Mouse (Mus musculus) monocyte, adult 5-6 weeks (primary cell): Measurements from ENCODE around the gene Zcchc24. TPM values are rescaled to one million over a fixed set of nuclear protein-coding genes. Genes with fewer than 3 reads are reported as not detected.
"Not testable (repeated sequence)": the region's sequence is repeated elsewhere in the genome, so short reads cannot be mapped to it uniquely, and the experiment has no call there.

ENCODE experiments used
- ATAC-seq: fragments of 153-309, 156-312 bp; replicated peaks from 2 replicates; pipeline ENCODE4 v1.8.0; 2017; ENCODE audit warnings: mild to moderate bottlenecking; ENCODE audit not compliant: low TSS enrichment, insufficient number of reproducible peaks, severe bottlenecking, poor library complexity, low FRiP score
- total RNA-seq: library from RNA; stranded (forward); fragments of 200-1000, 200-491, 200-594 nt; gene quantifications from 3 replicates; pipeline ENCODE4 v1.2.3, GENCODE M21; 2017

Zcchc24 gene
- total RNA-seq = 10.5 to 11.8 TPM (median 10.9 TPM) in 3 replicates

DNA sequence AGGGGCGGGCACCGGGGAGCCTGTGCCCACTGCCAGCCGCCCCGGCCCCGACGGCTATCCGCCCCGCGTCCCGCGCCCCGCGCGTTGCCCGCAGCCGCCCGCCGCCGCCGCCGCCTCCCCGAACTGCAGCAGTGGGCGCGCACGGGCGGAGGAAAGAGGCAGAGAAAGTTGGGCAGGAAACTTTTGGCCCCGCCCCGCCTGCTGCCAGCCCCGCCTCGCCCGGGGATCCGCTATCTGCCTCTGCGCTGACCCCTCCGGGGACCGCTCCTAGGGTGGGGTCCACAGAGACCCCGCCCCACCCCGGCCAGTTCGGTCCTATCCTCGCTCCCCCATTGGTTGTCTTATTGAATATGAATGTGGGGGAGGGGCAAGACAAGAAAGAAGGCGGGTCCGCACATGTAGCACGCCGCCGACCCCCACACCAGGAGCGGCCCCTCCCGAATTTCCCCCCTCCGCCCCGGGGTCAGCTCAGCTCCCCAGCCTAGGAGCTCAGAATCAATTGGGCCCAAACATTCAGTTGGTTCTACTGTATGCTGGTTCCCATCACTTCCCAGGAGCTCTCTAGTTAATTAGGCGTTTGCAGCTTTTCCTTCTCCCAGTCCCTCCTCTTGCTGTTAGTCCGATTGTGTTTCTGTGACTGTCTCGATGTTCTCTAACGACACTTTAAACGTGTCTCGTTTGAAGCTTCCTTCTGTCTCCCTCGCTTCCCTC lies at the start of gene Zcchc24:
Gene Zcchc24 (minus strand): TSS at position 125 of the 711 bp plus-strand sequence.
- ATAC-seq = peak; percentile 50; the same call in 1 of the 2 replicates

DNA sequence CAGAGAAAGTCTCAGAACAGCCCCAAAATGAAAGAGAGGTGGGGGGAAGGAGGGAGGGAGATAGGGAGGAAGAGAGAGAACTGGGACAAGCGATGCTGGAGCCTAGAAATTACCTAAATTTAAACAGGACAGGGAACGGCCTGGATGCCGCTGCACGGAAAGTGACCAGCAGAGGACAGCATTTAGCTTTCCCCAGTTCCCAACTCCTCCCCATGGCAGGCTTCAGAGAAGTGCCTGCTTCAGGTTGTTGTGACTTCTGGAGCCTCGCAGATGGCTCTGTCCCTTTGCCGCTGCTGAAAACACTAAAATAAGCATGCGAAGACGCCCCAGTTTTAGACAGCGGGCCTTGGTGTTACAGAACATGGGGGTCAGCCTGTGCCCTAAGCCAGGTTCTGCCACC lies 47.6 kb upstream of the Zcchc24 start:
- ATAC-seq = no peak

DNA sequence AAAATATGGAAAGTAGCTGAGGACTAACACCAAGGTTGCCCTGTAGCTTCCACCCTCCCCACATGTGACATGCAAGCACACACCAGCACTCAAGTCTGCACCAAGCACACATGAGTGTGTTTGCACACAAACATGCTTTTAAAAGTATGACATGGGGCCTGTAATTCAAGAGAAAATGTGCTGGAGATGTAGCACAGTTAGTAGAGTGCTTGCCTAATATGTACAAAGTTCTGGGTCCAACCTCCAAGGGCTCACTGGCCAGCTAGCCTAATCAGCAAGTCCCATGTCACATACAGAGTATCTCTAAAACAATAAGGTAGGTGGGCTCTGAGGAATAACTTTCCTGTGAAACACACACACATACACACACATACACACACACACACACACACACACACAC lies 45.3 kb upstream of the Zcchc24 start:
- ATAC-seq = no peak

DNA sequence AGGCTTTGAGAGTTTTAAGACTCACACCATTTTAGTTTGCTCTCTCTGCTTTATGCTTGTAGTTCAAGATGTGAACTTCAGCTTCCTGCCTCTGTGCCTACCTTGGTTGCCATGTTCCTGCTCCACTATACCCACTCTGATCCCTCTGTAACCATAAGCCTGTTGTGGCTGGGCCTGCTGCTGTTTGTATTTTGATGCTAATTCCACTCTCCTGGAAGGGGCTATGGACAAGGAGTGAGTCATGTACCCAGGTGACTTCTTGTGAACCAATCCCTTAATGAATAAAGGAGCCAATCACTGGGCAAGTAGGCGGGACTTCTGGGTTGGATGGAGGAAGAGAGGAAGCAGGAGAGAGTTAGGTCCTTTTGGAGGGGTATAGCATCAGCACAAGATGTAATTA lies 42.2 kb upstream of the Zcchc24 start:
- ATAC-seq = not testable (repeated sequence)

DNA sequence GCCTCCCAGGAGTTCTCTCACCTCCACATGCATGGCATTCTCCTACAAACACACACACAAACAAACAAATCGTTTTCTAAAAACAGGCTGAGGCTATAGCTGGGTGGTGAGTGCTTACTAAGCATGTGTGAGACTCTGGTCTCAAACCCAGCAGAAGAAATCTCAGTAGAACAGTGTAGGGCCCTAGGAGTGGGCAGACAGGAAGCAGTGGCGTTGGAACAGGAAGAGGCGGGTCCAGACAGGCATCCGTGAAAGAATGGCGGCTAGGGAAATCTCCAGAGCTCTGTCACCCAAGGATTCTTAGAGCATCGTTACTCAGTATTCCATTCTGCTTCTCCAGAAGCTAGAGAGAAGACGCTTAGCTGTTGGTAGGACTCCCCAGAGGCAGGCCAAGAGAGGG lies 37.7 kb upstream of the Zcchc24 start:
- ATAC-seq = no peak

DNA sequence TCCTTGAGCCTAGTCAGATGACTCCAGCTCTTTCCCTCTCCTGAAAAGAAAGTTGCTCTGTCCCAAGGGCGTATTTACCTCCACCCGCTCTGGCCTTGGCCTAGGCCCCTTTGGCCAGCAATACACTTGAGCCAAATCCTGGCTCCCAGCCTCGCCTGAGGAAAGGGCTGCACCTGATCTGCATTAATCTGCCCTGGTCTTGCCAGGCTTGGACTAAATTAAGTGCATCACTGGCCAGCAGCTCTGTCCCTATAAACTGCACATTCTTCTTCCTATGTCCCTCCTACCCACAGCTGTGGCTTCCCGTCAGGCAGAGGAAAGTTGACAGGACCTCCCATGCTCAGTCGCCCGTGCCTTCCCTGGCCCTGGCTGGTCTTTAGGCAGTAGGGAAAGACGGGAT lies 37.0 kb upstream of the Zcchc24 start:
- no peak for ATAC-seq

DNA sequence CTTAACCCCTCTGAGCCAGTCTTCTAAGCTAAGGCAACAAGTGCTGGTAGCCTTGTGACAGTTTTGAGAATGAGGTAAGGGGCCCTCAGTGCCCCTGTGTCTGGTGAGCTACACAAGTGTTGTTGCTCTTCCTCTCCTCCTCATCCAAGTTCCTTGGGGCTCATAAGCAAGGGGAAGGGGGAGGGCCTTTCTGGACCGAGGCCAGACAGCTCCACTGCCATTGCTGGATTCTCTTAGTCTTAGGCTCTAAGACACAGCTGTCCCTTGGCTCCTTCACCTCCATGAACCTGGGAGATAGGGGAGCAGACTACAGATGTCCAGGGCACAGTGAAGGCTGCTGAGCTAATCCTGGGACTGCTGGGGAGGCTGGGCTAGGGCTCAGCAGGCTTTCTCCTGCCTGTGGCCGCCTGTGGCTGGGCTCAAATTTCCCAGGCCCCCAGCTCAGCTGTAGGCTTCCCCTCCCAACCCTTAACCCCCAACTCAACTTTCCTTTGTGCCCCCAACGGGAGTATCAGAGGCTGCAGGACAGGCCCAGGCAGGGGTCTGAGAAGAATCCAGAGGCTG lies 34.5 kb upstream of the Zcchc24 start:
- ATAC-seq = no peak

DNA sequence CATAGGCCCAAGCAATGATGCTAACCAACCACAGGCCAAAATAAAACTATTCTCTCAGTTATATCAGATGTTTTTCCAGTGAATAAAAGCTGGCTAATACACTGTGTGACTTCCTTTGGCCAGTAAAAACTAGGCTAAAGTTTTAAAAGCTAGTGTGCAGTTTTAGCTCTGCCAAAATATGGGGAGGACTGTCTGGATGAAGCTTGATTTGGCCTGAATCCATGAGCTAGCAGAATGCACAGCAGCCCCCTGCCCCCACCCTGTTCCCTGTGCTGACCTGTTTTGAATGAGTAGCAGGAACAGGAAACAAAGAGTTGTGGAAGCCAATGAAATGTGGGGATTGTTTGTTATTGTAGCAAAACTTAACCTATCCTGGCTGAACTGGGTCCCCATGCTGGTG lies 33.7 kb upstream of the Zcchc24 start:
- ATAC-seq = no peak

DNA sequence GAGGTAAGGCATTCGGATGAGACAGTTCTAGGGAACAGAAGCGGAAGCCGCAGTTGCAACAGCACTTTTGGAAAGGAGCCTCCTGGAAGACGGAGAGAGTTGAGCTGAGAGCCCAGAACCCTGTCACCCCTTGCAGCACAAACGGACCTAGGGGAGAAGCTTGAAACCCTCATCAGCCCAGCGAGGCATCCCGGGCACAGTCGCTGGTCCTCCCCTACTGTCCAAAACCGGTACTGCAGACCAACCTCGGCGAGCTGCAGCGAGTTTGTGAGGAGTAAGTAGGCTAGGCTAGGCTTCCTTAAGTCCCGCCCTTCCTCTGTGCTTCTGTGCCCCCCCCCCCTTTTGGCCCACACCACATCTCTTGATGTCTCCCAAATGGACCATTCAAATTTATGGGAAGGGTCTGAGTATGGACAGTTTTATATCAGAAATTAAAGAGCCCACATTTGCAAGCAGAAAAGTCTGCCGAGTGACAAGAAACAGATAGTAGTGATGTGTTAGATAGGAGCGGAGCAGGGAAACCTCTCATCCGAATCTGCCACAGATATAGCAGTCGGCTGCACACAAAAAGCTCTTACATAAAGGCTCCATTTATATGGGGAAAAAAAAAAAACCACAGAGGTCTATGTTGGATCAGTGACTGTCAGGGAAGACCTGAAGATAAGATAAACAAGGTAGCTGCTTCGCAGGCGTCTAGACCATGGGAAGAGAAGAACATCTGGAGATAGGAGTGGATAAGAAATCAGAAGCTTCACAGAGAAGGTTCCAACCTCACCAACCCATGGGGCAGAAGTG lies 31.5 kb upstream of the Zcchc24 start:
- ATAC-seq = peak; percentile 95

DNA sequence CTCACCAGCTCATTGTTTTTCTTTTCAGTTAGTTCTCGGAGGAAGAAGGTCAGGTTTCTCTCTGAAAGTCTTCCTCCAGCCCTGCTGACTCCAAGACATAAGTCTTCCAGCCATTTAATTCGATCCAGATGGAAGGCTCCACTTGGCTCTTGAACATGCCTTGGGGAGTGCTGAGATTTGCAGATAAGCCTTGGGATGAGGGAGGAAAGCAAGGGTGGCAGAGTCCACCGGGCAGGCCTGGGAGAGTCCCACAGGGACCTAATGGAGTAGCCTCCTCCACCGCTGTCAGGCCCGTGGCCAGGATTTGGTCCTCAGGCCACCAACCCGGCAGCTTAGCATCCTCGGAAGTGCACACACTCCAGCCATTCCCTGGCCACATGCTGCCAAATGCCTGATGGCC lies 27.8 kb upstream of the Zcchc24 start:
- no peak for ATAC-seq

DNA sequence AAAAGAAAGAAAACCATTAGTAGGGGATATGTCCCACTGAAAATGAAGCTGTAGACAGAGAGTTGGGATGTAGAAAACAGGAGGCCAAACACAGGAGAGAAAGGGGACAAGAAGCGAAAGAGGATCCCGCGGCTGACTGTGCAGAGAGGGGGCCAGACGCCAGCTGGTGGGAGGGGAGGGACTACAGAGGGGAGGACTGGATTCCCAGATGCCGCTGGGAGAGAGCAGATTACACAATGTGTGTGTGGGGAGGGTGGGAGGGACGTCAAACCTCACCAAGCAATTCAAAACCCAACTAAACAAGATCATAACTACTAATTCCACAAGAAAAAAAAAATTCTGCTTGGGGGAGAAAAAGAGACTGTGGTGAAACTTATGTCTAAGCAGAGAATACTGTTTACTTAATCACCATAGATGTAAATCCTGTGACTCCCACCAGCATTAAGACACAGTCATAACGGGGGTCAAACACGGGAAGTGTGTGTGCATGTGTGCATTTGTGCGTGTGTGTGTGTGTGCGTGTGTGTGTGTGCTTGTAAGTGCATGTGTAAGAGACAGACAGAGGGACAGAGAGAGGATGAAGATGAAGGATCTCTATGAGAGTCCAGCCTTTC lies 26.8 kb upstream of the Zcchc24 start:
- ATAC-seq = no peak

DNA sequence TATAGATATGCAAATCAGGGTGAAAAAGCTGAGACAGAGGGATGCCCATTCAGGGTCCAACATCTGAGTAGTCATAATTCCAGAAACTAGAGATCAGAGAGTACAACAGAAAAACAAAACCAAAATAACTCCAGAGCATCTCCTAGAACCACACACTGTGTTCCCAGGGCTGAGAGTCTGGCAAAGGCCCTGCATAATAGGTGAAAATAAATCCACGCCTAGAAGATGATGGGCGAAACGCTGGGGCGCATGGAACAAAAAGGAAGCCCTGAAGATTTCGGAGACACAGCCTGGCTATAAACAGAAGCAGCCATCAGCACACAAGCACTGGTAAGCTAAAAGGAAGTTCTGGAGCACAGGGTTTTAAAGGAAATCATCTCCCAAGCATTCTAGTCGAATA lies 26.2 kb upstream of the Zcchc24 start:
- no peak for ATAC-seq

DNA sequence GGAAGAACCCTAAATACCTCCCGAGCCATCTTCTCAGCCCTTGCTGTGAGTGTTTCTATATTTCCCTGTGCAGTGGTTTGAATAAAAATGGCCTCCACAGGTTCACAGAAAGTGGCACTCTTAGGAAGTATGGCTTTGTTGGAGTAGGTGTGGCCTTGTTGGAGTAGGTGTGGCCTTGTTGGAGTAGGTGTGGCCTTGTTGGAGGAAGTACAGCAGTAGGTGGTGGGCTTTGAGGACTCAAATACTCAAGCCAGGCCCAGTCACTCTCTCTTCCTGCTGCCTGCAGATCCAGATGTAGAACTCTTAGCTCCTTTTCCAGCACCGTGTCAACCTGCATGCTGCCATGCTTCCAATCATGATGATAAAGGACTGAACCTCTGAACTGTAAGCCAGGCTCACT lies 25.5 kb upstream of the Zcchc24 start:
- no peak for ATAC-seq

DNA sequence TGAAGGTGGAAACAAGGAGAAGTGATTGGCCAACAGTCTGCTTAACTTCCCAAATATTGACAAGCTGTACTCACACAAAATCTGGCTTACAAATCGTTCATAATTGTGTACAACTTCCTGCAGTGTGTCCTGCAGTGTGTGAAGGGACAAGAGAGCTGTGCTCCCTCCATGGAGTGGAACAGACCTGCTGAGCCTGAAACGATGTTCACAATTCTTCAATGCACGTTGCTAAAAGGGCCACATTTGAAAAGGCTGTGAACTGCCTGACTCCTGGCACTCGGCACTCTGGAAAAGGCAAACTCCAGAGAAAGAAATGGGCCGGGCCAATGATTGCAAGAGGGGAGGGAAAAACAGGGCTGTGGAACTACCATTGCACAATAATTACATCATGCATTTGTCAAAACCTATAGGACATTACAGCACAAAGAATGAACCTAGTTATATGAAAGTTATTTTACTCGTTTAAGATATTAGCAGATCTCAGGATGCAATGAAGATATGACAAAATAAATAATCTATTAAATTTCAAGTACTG lies 22.0 kb upstream of the Zcchc24 start:
- no peak for ATAC-seq

DNA sequence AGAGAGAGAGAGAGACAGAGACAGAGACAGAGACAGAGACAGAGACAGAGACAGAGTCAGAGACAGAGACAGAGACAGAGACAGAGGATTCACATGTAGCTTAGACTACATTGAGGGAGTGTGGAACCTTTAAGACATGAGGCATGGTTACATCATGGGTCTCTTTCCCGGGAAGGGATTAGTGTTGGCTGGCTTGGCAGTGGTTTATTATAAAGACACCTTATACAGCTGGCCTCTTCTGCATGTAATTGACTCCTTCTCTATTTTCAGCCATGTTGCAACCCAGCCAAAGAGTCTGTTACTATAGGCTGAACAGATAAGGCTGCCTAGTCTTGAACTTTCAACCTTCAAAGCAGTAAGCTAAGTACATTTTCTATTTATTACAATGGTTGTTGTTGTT lies 21.1 kb upstream of the Zcchc24 start:
- ATAC-seq = no peak

DNA sequence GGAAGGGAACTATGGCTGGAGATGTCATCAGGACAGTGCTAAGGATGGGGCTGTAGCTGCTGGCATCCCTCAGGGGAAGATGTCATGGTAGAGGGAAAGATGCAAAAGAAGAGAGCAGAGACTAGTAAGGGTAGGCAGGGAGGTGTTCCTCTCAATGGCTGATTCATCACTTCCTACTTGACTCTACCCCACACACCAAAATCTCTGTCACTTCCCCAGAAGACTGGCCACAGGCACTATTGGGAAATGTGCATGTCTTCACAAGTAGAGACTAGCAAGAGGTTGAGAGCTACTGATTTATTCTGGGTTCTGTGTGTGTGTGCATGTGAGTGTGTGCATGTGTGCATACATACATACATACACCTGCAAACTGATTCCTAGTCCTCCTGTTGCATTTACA lies 20.4 kb upstream of the Zcchc24 start:
- peak; percentile 90 for ATAC-seq

DNA sequence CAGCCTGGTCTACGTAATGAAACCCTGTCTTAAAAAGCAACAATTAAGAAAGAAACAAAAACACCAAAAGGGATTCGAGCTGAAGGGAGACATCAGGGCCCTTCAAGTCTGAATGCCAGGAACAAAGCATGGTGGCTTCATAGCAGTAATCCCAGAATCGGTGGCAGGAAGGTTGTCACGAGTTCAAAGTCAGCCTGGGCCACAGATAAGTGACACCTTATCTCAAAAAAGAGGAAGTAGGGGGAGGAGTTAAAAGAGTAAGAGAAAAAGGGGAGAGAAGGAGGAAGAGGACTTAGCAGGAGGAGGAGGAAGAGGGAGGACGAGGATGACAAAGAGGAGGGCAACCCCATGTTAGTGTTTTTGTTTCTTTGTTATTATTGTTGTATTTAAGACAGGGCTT lies 19.4 kb upstream of the Zcchc24 start:
- ATAC-seq = no peak

DNA sequence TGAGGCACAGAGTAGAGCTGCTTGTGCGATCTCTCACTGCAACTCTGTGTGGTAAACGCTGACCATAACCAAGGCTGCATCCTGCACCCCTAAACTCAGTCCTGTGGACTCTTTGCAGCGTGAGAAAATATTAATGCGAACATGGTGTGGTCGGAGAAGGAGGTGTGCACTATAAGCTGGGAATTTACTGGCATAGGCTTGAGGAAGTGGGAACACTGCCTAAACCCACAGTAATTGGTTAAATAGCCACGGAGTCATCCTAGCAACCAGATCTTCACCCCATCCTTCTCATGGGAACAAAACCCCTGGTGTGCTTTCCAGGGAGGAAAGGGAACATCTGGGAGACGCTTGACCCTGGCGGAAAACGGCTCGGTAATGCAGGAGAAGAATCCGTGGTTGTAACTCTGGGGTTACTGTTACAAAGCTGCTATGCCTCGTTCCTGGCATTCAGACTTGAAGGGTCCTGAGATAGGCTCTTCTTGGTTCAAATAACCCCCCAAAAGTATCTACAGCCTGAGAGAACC lies 18.6 kb upstream of the Zcchc24 start:
- no peak for ATAC-seq

DNA sequence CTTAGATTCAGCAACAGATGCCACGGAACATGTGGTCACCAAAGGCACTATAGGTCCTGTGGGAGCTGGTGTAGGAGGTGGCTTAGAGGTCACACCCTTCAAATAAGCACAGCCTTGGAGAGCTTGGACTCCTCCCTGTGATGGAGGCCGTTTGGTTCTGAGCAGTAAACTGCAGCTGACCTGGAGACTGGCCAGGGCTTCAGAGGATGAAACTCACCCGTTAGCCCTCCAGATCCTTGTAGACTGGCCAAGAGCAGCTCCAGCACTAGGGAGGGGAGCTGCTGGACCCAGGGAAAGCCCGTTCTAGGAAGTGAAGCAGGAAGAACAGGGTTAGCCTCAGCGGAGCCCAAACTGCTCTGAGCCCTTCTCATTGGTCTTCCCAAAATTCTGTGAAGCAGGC lies 18.1 kb upstream of the Zcchc24 start:
- no peak for ATAC-seq
